Mouse (Mus musculus) MEL (cell line): Measurements from ENCODE around the gene Cela2a. TPM values are rescaled to one million over a fixed set of nuclear protein-coding genes. Genes with fewer than 3 reads are reported as not detected.

Experiments
- DNase-seq: peaks from one replicate; pipeline ENCODE4 v3.0.0; 2011; ENCODE audit warnings: low read depth, low spot score
- H3K27ac ChIP-seq: 2 replicates; pipeline ENCODE4 v1.5.1; 2012; ENCODE audit warnings: low read depth, mild to moderate bottlenecking, control low read depth, low read length, moderate library complexity; ENCODE audit not compliant: control insufficient read depth
- H3K27me3 ChIP-seq, 2 experiments: fragments of 150-350 bp in 1 of 2; sonication (generic) in 1 of 2; 2 replicates each; pipeline ENCODE4 v1.6.1; 2012; ENCODE audit warnings: low read length in 2 of 2, mild to moderate bottlenecking in 2 of 2, improper control_type of control experiment in 1 of 2, moderate library complexity in 1 of 2; ENCODE audit not compliant: insufficient read depth in 2 of 2, control insufficient read depth in 1 of 2
- H3K36me3 ChIP-seq, 2 experiments: 2 replicates each; pipeline ENCODE4 v1.6.1; 2012 to 2014; ENCODE audit warnings: low read length in 2 of 2, improper control_type of control experiment in 1 of 2, inconsistent platforms in 1 of 2, mild to moderate bottlenecking in 1 of 2; ENCODE audit not compliant: insufficient read depth in 2 of 2, control insufficient read depth in 1 of 2
- H3K4me1 ChIP-seq, 2 experiments: fragments of 150-350 bp in 1 of 2; sonication (generic) in 1 of 2; 2 replicates each; pipeline ENCODE4 v1.6.1; 2012; ENCODE audit warnings: low read length in 2 of 2, improper control_type of control experiment in 1 of 2, mild to moderate bottlenecking in 1 of 2; ENCODE audit not compliant: insufficient read depth in 2 of 2, control insufficient read depth in 1 of 2
- H3K4me3 ChIP-seq, 2 experiments: fragments of 150-350 bp in 1 of 2; sonication (generic) in 1 of 2; 2 replicates each; pipeline ENCODE4 v1.5.1; 2012; ENCODE audit warnings: low read depth in 2 of 2, low read length in 2 of 2, mild to moderate bottlenecking in 2 of 2, moderate library complexity in 2 of 2, control low read depth in 1 of 2, improper control_type of control experiment in 1 of 2; ENCODE audit not compliant: control insufficient read depth in 1 of 2, insufficient read depth in 1 of 2
- H3K79me2 ChIP-seq: 2 replicates; pipeline ENCODE4 v1.6.1; 2012; ENCODE audit warnings: mild to moderate bottlenecking, low read length, moderate library complexity; ENCODE audit not compliant: control insufficient read depth, poor library complexity, insufficient read depth
- H3K9ac ChIP-seq: 2 replicates; pipeline ENCODE4 v1.6.1; 2012; ENCODE audit warnings: low read depth, mild to moderate bottlenecking, control low read depth, low read length, moderate library complexity; ENCODE audit not compliant: control insufficient read depth, poor library complexity, severe bottlenecking
- H3K9me3 ChIP-seq: fragments of 150-350 bp; sonication (generic); replicated peaks from 2 replicates; pipeline ENCODE4 v1.6.1; 2012; ENCODE audit warnings: mild to moderate bottlenecking, low read length, improper control_type of control experiment, moderate library complexity; ENCODE audit not compliant: insufficient read depth
- BHLHE40 ChIP-seq: IDR thresholded peaks from 2 replicates; pipeline ENCODE4 v1.6.1; 2012; ENCODE audit warnings: low read depth, mild to moderate bottlenecking, inconsistent platforms, low read length, improper control_type of control experiment, borderline replicate concordance
- CHD1 ChIP-seq: IDR thresholded peaks from 2 replicates; pipeline ENCODE4 v1.6.1; 2012; ENCODE audit warnings: low read depth, mild to moderate bottlenecking, inconsistent platforms, low read length, improper control_type of control experiment
- E2F4 ChIP-seq: IDR thresholded peaks from 2 replicates; pipeline ENCODE4 v1.6.1; 2011; ENCODE audit warnings: low read depth, low read length, improper control_type of control experiment, borderline replicate concordance
- ELF1 ChIP-seq: IDR thresholded peaks from 2 replicates; pipeline ENCODE4 v1.6.1; 2014; ENCODE audit warnings: low read depth, mild to moderate bottlenecking, inconsistent platforms, low read length, improper control_type of control experiment, moderate library complexity
- EP300 ChIP-seq, 2 experiments: IDR thresholded peaks; 2 replicates each; pipeline ENCODE4 v1.6.1; 2011; ENCODE audit warnings: improper control_type of control experiment in 2 of 2, low read length in 2 of 2, low read depth in 1 of 2, mild to moderate bottlenecking in 1 of 2
- ETS1 ChIP-seq: IDR thresholded peaks from 2 replicates; pipeline ENCODE4 v1.6.1; 2012; ENCODE audit warnings: low read depth, mild to moderate bottlenecking, inconsistent platforms, low read length, improper control_type of control experiment, moderate library complexity
- GABPA ChIP-seq: IDR thresholded peaks from 2 replicates; pipeline ENCODE4 v1.6.1; 2012; ENCODE audit warnings: low read depth, mild to moderate bottlenecking, inconsistent platforms, low read length, improper control_type of control experiment, moderate library complexity
- GATA1 ChIP-seq: IDR thresholded peaks from 2 replicates; pipeline ENCODE4 v1.6.1; 2011; ENCODE audit warnings: low read depth, low read length, improper control_type of control experiment
- JUND ChIP-seq: IDR thresholded peaks from 2 replicates; pipeline ENCODE4 v1.6.1; 2011; ENCODE audit warnings: low read depth, mild to moderate bottlenecking, improper control_type of control experiment, low read length
- KAT2A ChIP-seq: conservative IDR thresholded peaks from 2 replicates; pipeline ENCODE4 v1.6.1; 2012; ENCODE audit warnings: low read depth, low read length, improper control_type of control experiment, inconsistent platforms
- MAFK ChIP-seq: IDR thresholded peaks from 2 replicates; pipeline ENCODE4 v1.6.1; 2011; ENCODE audit warnings: low read depth, mild to moderate bottlenecking, low read length, improper control_type of control experiment, borderline replicate concordance
- MAX ChIP-seq: IDR thresholded peaks from 2 replicates; pipeline ENCODE4 v1.6.1; 2011; ENCODE audit warnings: low read length, improper control_type of control experiment
- MAZ ChIP-seq: IDR thresholded peaks from 2 replicates; pipeline ENCODE4 v1.6.1; 2012; ENCODE audit warnings: low read depth, mild to moderate bottlenecking, inconsistent platforms, low read length, improper control_type of control experiment
- MEF2A ChIP-seq: IDR thresholded peaks from 2 replicates; pipeline ENCODE4 v1.6.1; 2014; ENCODE audit warnings: low read depth, mild to moderate bottlenecking, inconsistent platforms, low read length, improper control_type of control experiment; ENCODE audit not compliant: poor library complexity, insufficient replicate concordance, severe bottlenecking; ENCODE audit errors: extremely low read depth
- MXI1 ChIP-seq: IDR thresholded peaks from 2 replicates; pipeline ENCODE4 v1.6.1; 2011; ENCODE audit warnings: mild to moderate bottlenecking, low read depth, low read length, improper control_type of control experiment
- POLR2AphosphoS2 ChIP-seq: IDR thresholded peaks from 2 replicates; pipeline ENCODE4 v1.6.1; 2011; ENCODE audit warnings: low read length, improper control_type of control experiment
- POLR2AphosphoS5 ChIP-seq: IDR thresholded peaks from 2 replicates; pipeline ENCODE4 v1.6.1; 2012; ENCODE audit warnings: low read depth, borderline replicate concordance, mild to moderate bottlenecking, inconsistent platforms, low read length, moderate library complexity, mixed read lengths
- RAD21 ChIP-seq: IDR thresholded peaks from 2 replicates; pipeline ENCODE4 v1.6.1; 2011; ENCODE audit warnings: mild to moderate bottlenecking, low read depth, low read length, improper control_type of control experiment
- RCOR1 ChIP-seq: IDR thresholded peaks from 2 replicates; pipeline ENCODE4 v1.6.1; 2012; ENCODE audit warnings: low read depth, mild to moderate bottlenecking, inconsistent platforms, low read length, improper control_type of control experiment
- SIN3A ChIP-seq: IDR thresholded peaks from 2 replicates; pipeline ENCODE4 v1.6.1; 2012; ENCODE audit warnings: low read length, improper control_type of control experiment, inconsistent platforms
- TAL1 ChIP-seq: IDR thresholded peaks from 2 replicates; pipeline ENCODE4 v1.6.1; 2012; ENCODE audit warnings: mild to moderate bottlenecking, inconsistent platforms, low read length, moderate library complexity, mixed read lengths
- TBP ChIP-seq: IDR thresholded peaks from 2 replicates; pipeline ENCODE4 v1.8.0; 2011; ENCODE audit warnings: low read depth, low read length, improper control_type of control experiment
- UBTF ChIP-seq: IDR thresholded peaks from 2 replicates; pipeline ENCODE4 v1.6.1; 2012; ENCODE audit warnings: low read depth, mild to moderate bottlenecking, inconsistent platforms, low read length, improper control_type of control experiment, moderate library complexity, borderline replicate concordance; ENCODE audit not compliant: insufficient read depth
- USF2 ChIP-seq, 2 experiments: IDR thresholded peaks; 2 replicates each; pipeline ENCODE4 v1.6.1; 2011 to 2012; ENCODE audit warnings: improper control_type of control experiment in 2 of 2, low read length in 2 of 2, borderline replicate concordance in 1 of 2, inconsistent platforms in 1 of 2, low read depth in 1 of 2, mild to moderate bottlenecking in 1 of 2; ENCODE audit not compliant: insufficient read depth in 1 of 2
- ZC3H11A ChIP-seq: IDR thresholded peaks from 2 replicates; pipeline ENCODE4 v1.6.1; 2012; ENCODE audit warnings: low read depth, mild to moderate bottlenecking, inconsistent platforms, low read length, improper control_type of control experiment
- ZKSCAN1 ChIP-seq: IDR thresholded peaks from 2 replicates; pipeline ENCODE4 v1.6.1; 2012; ENCODE audit warnings: low read depth, mild to moderate bottlenecking, inconsistent platforms, low read length, improper control_type of control experiment, moderate library complexity
- polyA plus RNA-seq, 2 experiments: library from polyadenylated mRNA; stranded (reverse) in 1 of 2; unstranded in 1 of 2; fragments of >175 nt in 1 of 2; fragments of >200 nt in 1 of 2; gene quantifications; 2 replicates each; pipeline versions ENCODE4 v1.2.1 to v1.2.4; 2012; ENCODE audit warnings: low replicate concordance in 2 of 2, low read depth in 1 of 2; ENCODE audit not compliant: insufficient read length in 2 of 2, insufficient read depth in 1 of 2, missing spikeins in 1 of 2
- total RNA-seq: library from RNA; depleted of rRNA; stranded (reverse); fragments of 300-350 nt; gene quantifications from 2 replicates; pipeline ENCODE4 v1.2.3, GENCODE M21; 2012

The Cela2a gene
- total and polyA plus RNA-seq, 3 experiments = not detected

- H3K9ac ChIP-seq = no peak overlapping the region
- H3K9me3 ChIP-seq = no peaks in the 10 kb centered on the region
- H3K4me1 ChIP-seq = no peaks in the 10 kb centered on the region
- no peak for TF ChIP-seq POLR2AphosphoS2
- TF ChIP-seq CHD1 = no peak
- no peak for TF ChIP-seq MAFK
- TF ChIP-seq RCOR1 = no peak
- no peak for TF ChIP-seq MAX
- no peak for TF ChIP-seq ETS1
- no peak for TF ChIP-seq USF2 (IDR thresholded peaks at IDR 0.05; ENCODE audit: borderline replicate concordance in 1 of 2, insufficient read depth in 1 of 2, low read depth in 1 of 2, low read length in 2 of 2)
- no peak for TF ChIP-seq ZC3H11A
- no peak for TF ChIP-seq MAZ
- no peak for TF ChIP-seq RAD21
- no peak for TF ChIP-seq UBTF
- no peak for TF ChIP-seq TAL1
- TF ChIP-seq SIN3A = no peak
- TF ChIP-seq BHLHE40 = no peak
- TF ChIP-seq EP300 (IDR thresholded peaks at IDR 0.05; ENCODE audit: low read depth in 1 of 2, low read length in 2 of 2) = no peak
- no peak for TF ChIP-seq E2F4
- TF ChIP-seq GABPA = no peak
- TF ChIP-seq MXI1 = no peak
- no peak for TF ChIP-seq JUND
- H3K27ac ChIP-seq = no peak overlapping the region
- H3K27me3 ChIP-seq = no peaks in the 10 kb centered on the region
- H3K79me2 ChIP-seq = no peaks in the 10 kb centered on the region
- H3K36me3 ChIP-seq = no peaks in the 10 kb centered on the region; a peak in 1 of 4 replicates
- H3K4me3 ChIP-seq = no peak overlapping the region
- no peak for DNase-seq
Measured at GRCm38 (mm10) chr4:141781201-141781985, 44.6 kb downstream of the Cela2a start.

GRCm38 (mm10) chr4:141779828-141780227, 46.1 kb downstream of the Cela2a start:
- H3K9ac ChIP-seq = no peak overlapping the region
- H3K4me1 ChIP-seq = no peaks in the 10 kb centered on the region
- no peak for DNase-seq
- peaks cover 0 to 3% of the 10 kb centered on the region in 2 experiments; a peak in 2 of 4 replicates for H3K36me3 ChIP-seq
- H3K9me3 ChIP-seq = no peaks in the 10 kb centered on the region
- no peaks in the 10 kb centered on the region for H3K27me3 ChIP-seq
- H3K27ac ChIP-seq = no peak overlapping the region
- H3K79me2 ChIP-seq = no peaks in the 10 kb centered on the region
- TF ChIP-seq RCOR1 (no peak), TBP (no peak), EP300 (IDR thresholded peaks at IDR 0.05; ENCODE audit: low read depth in 1 of 2, low read length in 2 of 2) (no peak), ELF1 (no peak), MEF2A (no peak), MAZ (no peak), GATA1 (no peak), POLR2AphosphoS2 (no peak), ETS1 (no peak), KAT2A (no peak), POLR2AphosphoS5 (no peak), USF2 (IDR thresholded peaks at IDR 0.05; ENCODE audit: borderline replicate concordance in 1 of 2, insufficient read depth in 1 of 2, low read depth in 1 of 2, low read length in 2 of 2) (no peak), MAX (no peak), ZKSCAN1 (no peak)
- no peak overlapping the region for H3K4me3 ChIP-seq
